Mouse (Mus musculus) midbrain, embryonic 10.5 days (tissue): ENCODE measurements around the gene Kcnk4. TPM values are rescaled to one million over a fixed set of nuclear protein-coding genes. Genes with fewer than 3 reads are reported as not detected.
"Not testable (repeated sequence)": the region's sequence is repeated elsewhere in the genome, so short reads cannot be mapped to it uniquely, and the experiment has no call there.

Source experiments
- DNase-seq: peaks from one replicate; pipeline ENCODE4 v3.0.0-alpha.2; 2017; ENCODE audit warnings: low spot score
- H3K27ac ChIP-seq: fragments of 300-500 bp; sonication (generic); replicated peaks from 2 replicates; pipeline ENCODE4 v1.5.1; 2016; ENCODE audit warnings: mild to moderate bottlenecking
- H3K27me3 ChIP-seq: fragments of 300-500 bp; sonication (generic); 2 replicates; pipeline ENCODE4 v1.6.1; 2016; ENCODE audit warnings: low read depth, mild to moderate bottlenecking; ENCODE audit not compliant: poor library complexity, severe bottlenecking
- H3K36me3 ChIP-seq: fragments of 300-500 bp; sonication (generic); 2 replicates; pipeline ENCODE4 v1.6.1; 2016; ENCODE audit warnings: mild to moderate bottlenecking, moderate library complexity
- H3K4me1 ChIP-seq: fragments of 300-500 bp; sonication (generic); 2 replicates; pipeline ENCODE4 v1.6.1; 2016
- H3K4me3 ChIP-seq: fragments of 300-500 bp; sonication (generic); 2 replicates; pipeline ENCODE4 v1.5.1; 2016; ENCODE audit warnings: mild to moderate bottlenecking, moderate library complexity
- H3K9me3 ChIP-seq: fragments of 300-500 bp; sonication (generic); replicated peaks from 2 replicates; pipeline ENCODE4 v1.6.1; 2016; ENCODE audit warnings: mild to moderate bottlenecking
- WGBS: fragments of 180-500 bp; shearing (Covaris S2); methylation state at CpG from one replicate; pipeline ENCODE4 v1.1.7; 2016; 5-methylcytosine and 5-hydroxymethylcytosine counted together
- polyA plus RNA-seq: library from polyadenylated mRNA; unstranded; fragments of >200 nt; fragmentation: Nextera tagmentation; extraction: Ambion mirVana; gene quantifications from 2 replicates; pipeline ENCODE4 v1.2.1, GENCODE M21; 2016

Kcnk4 gene
- polyA plus RNA-seq, 1 experiment from 2014 or later, result 0.11 TPM

- H3K4me1 ChIP-seq, result peaks cover 24% of the 10 kb centered on the region
- no peaks in the 10 kb centered on the region for H3K9me3 ChIP-seq
- no peak for DNase-seq
- WGBS, result 91% methylated on average over 11 of the region's 11 CpGs
- H3K27me3 ChIP-seq, result no peaks in the 10 kb centered on the region
- peaks cover 35% of the 10 kb centered on the region for H3K36me3 ChIP-seq
- no peak overlapping the region for H3K27ac ChIP-seq
- H3K4me3 ChIP-seq, result no peak overlapping the region
Measured at GRCm38 (mm10) chr19:6905498-6906159, 28.7 kb downstream of the Kcnk4 start.

- Histone ChIP-seq H3K9me3 (0 out of 2 replicates have a peak, but pooled peaks cover 7% of the 10 kb centered on the region), H3K27me3 (no peaks in the 10 kb centered on the region), H3K4me3 (no peak overlapping the region), H3K27ac (no peak overlapping the region), H3K4me1 (peaks cover 22% of the 10 kb centered on the region), H3K36me3 (peaks cover 35% of the 10 kb centered on the region)
- DNase-seq, result no peak
- WGBS, result 79% methylated on average over 2 of the region's 2 CpGs
Measured at GRCm38 (mm10) chr19:6904846-6905245, 29.5 kb downstream of the Kcnk4 start.

DNA sequence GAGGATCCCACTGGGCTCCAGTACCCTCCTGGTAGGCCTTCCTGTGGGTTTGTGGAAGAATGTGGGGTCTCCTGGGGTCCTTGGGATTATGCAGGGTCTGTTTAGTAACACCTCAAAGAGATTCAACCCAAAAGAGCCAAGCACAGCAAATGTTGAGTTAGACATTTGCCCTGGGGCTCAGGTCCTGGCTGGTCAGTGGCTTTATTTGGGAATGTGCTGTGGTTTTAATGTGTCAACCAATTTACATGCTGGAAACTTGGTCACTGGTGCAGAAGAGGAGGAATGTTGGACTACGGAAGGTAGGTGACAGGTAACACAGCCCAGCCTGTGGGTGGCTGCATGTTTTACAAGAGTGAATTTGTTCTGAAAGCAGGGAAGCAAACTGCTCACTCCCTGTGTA is 31.3 kb downstream of the Kcnk4 start:
- DNase-seq, result no peak
- WGBS, result 92% methylated on average over 1 of the region's 1 CpGs
- no peak overlapping the region for H3K27ac ChIP-seq
- peaks cover 35% of the 10 kb centered on the region for H3K36me3 ChIP-seq
- no peak overlapping the region for H3K4me3 ChIP-seq
- no peaks in the 10 kb centered on the region for H3K27me3 ChIP-seq
- H3K9me3 ChIP-seq, result 0 out of 2 replicates have a peak, but pooled peaks cover 8% of the 10 kb centered on the region
- H3K4me1 ChIP-seq, result peaks cover 6% of the 10 kb centered on the region

DNA sequence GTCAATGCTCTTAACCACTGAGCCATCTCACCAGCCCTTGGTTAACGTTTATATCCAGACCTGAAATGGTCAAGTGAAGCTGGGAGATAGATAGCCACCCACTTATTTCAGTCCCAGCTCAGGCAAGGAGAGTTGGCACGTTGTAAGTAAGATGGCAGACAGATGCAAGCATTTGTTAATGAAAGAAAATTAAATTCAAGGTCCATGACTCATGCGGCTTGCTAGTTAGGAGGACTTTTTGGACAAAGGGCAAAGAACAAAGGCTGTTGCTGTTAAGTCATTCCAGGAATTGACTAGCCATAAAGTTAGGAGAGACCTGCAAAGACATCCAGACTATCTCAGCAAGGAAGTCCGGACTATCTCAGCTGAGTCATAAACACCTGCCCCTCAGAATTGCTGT is 34.7 kb downstream of the Kcnk4 start:
- Histone ChIP-seq H3K4me1 (no peaks in the 10 kb centered on the region), H3K4me3 (no peak overlapping the region), H3K36me3 (peaks cover 9% of the 10 kb centered on the region), H3K9me3 (peaks cover 16% of the 10 kb centered on the region; the same call in 1 of the 2 replicates), H3K27ac (no peak overlapping the region), H3K27me3 (no peaks in the 10 kb centered on the region)
- no peak for DNase-seq
- WGBS, result 86% methylated on average over 4 of the region's 4 CpGs

- peaks cover 16% of the 10 kb centered on the region; the same call in 1 of the 2 replicates for H3K9me3 ChIP-seq
- 94% methylated on average over 18 of the region's 18 CpGs for WGBS
- not testable (repeated sequence) for H3K4me1 ChIP-seq, DNase-seq, H3K4me3 ChIP-seq, H3K27me3 ChIP-seq, H3K36me3 ChIP-seq, H3K27ac ChIP-seq
Measured at GRCm38 (mm10) chr19:6895608-6896305, 38.6 kb downstream of the Kcnk4 start.

DNA sequence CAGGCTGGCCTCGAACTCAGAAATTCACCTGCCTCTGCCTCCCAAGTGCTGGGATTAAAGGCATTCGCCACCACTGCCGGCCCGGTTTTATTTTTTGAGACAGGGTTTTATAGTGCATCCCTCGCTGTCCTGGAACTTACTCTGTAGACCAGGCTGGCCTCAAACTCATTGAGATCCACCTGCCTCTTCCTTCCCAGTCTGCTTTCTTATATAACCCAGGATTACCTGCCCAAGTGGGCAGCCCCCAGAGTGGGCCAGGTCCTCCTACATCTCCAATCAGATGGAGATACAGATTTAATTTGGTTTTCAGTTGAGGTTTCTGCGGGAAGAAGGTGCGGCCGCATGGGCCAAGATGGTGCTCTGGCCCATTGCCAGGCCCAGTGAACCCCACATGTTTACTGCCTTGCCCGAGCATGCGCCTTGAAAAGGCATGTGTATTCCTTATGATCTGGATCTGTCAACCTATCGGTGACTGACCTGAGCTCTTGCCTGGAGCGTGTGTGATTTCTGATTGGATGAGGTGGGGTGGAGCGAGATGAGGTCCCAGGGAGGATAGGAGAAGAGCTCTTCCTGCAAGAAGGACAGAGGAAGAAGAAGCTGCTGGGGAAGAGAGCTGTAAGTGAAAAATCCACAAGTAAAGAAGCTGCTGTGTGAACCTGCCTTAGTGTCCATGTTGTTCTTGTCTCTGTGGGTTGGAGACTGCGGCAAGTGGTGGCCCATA is 40.4 kb downstream of the Kcnk4 start:
- no peak for DNase-seq
- WGBS, result 93% methylated on average over 14 of the region's 14 CpGs

GRCm38 (mm10) chr19:6892512-6892911 is 41.8 kb downstream of the Kcnk4 start:
- WGBS, result 70% methylated on average over 4 of the region's 4 CpGs
- Histone ChIP-seq H3K27me3 (no peaks in the 10 kb centered on the region), H3K9me3 (peaks cover 8% of the 10 kb centered on the region; the same call in 1 of the 2 replicates)

More for the DNA sequence above, 40.4 kb downstream of the Kcnk4 start:
- Histone ChIP-seq H3K27ac (no peak overlapping the region), H3K4me1 (no peaks in the 10 kb centered on the region), H3K4me3 (no peak overlapping the region), H3K27me3 (no peaks in the 10 kb centered on the region), H3K36me3 (no peaks in the 10 kb centered on the region), H3K9me3 (peaks cover 8% of the 10 kb centered on the region; the same call in 1 of the 2 replicates)

GRCm38 (mm10) chr19:6877965-6878364 is 56.4 kb downstream of the Kcnk4 start:
- no peaks in the 10 kb centered on the region for H3K4me1 ChIP-seq
- WGBS, result 87% methylated on average over 4 of the region's 4 CpGs
- H3K4me3 ChIP-seq, result no peak overlapping the region
- DNase-seq, result no peak
- H3K9me3 ChIP-seq, result peaks cover 22% of the 10 kb centered on the region; the same call in 1 of the 2 replicates
- no peak overlapping the region for H3K27ac ChIP-seq
- H3K36me3 ChIP-seq, result no peaks in the 10 kb centered on the region
- H3K27me3 ChIP-seq, result no peaks in the 10 kb centered on the region

More at GRCm38 (mm10) chr19:6892512-6892911, 41.8 kb downstream of the Kcnk4 start:
- Histone ChIP-seq H3K4me3 (no peak overlapping the region), H3K4me1 (no peaks in the 10 kb centered on the region), H3K36me3 (no peaks in the 10 kb centered on the region), H3K27ac (no peak overlapping the region)
- no peak for DNase-seq

DNA sequence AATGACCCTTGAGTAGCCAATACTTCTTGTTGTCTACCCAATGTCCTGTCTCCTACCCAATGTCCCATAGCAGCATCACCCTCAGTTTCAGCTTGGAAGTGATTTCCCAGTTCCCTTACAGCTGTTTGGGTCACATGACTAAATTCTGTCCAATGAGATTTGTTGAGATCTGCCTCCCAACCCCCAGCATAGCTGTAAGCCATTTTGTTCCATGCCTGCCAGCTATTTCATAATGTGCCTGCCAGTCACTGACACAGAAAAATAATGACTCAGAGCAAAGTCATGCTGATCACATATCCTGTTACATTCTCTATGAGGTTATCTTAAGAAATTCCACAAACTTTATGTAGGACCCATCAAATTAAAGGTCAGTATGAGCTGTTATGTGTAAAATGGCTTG is 57.5 kb downstream of the Kcnk4 start:
- Histone ChIP-seq H3K4me3 (no peak overlapping the region), H3K9me3 (peaks cover 21% of the 10 kb centered on the region; the same call in 1 of the 2 replicates), H3K27ac (no peak overlapping the region), H3K4me1 (peaks cover 3% of the 10 kb centered on the region; the same call in 1 of the 2 replicates), H3K36me3 (no peaks in the 10 kb centered on the region), H3K27me3 (no peaks in the 10 kb centered on the region)
- DNase-seq, result no peak

DNA sequence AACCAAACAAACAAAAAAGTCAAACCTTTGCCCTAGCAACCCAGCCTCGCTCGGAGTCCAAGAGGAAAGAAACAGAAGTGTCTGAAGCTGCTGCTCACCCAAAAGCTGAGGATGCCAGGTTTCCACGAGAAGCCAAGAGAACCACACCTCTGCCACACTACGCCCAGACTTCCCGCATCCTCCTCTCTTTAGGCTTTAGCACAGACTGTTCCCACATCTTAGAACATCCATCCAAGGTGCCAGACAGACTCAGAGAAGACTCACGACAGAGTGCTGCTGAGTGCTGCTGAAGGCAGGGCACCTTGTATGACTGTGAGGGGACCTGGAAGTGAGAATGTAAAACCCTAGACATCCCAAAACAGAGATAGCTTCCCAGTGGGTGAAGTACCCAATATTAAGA is 58.5 kb downstream of the Kcnk4 start:
- WGBS, result 88% methylated on average over 6 of the region's 6 CpGs
- no peak overlapping the region for H3K4me3 ChIP-seq
- DNase-seq, result no peak

GRCm38 (mm10) chr19:6874257-6874656 is 60.1 kb downstream of the Kcnk4 start:
- Histone ChIP-seq H3K9me3 (no peaks in the 10 kb centered on the region), H3K27me3 (no peaks in the 10 kb centered on the region), H3K4me1 (peaks cover 6% of the 10 kb centered on the region), H3K27ac (no peak overlapping the region), H3K36me3 (no peaks in the 10 kb centered on the region), H3K4me3 (no peak overlapping the region)
- DNase-seq, result no peak
- 87% methylated on average over 1 of the region's 1 CpGs for WGBS

More for the DNA sequence above, 58.5 kb downstream of the Kcnk4 start:
- H3K9me3 ChIP-seq, result peaks cover 12% of the 10 kb centered on the region; the same call in 1 of the 2 replicates
- peaks cover 3% of the 10 kb centered on the region; the same call in 1 of the 2 replicates for H3K4me1 ChIP-seq
- H3K27me3 ChIP-seq, result no peaks in the 10 kb centered on the region
- H3K36me3 ChIP-seq, result no peaks in the 10 kb centered on the region
- H3K27ac ChIP-seq, result no peak overlapping the region
